Mouse (Mus musculus) large intestine, adult 2 months (tissue): ENCODE results near the gene Slc12a9. TPM values are rescaled to one million over a fixed set of nuclear protein-coding genes. Genes with fewer than 3 reads are reported as not detected.

Experiments used
- DNase-seq: peaks from one replicate; pipeline ENCODE4 v3.0.0-alpha.2; 2012; ENCODE audit warnings: low read depth, low spot score
- WGBS: fragments of 180-500 bp; shearing (Covaris S2); methylation state at CpG from one replicate; pipeline ENCODE4 v1.1.7; 2018; 5-methylcytosine and 5-hydroxymethylcytosine counted together
- polyA plus RNA-seq: library from polyadenylated mRNA; depleted of rRNA; stranded (reverse); fragments of >200 nt; gene quantifications from 2 replicates; pipeline ENCODE4 v1.2.3, GENCODE M21; 2012

Gene Slc12a9
- polyA plus RNA-seq, 1 experiment = 9.6 TPM

DNA sequence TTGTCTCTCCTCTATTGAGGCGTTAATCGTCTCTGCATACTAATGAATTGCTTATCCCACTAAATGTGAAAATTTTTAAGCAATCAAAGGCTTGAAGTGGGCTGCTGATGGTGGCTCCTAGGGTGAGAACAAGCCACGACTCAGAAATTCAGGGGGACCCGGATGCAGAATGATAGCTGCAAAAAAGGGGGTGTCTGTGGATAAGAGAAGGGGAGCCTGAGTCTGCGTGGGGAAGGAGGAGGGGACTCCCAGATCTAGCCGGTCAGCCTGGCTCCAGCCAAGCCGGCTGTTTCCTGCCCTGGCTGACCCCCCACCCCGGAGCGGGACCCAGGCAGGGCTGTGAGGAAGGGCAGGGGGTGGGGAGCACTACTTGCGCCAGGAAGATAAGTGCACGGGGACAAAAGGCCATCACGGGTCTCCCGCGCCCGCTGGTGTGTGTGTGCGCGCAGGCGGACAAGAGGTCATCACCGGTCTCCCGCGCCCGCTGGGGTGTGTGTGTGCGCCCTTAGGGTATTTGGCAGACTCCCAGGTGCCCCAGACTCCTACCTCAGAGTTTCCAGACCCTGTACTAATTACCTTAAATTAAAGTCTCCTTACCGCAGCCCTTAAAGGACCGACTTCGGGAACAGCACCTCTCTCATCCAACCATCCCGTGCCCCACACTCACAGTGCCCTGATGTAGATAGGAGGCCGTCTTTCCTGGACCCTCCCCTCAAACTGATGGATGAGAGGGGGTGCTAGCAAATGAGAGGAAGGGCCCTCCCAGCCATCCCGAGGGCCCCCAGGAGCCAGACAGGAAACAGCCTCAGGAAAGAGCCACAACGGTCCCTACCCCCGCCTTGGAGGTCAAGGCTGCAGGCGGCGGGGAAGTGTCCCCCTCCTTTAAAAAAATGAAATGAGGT, 15.3 kb upstream of the Slc12a9 start:
- WGBS = 7% methylated on average over 33 of the region's 33 CpGs
- DNase-seq = no peak

DNA sequence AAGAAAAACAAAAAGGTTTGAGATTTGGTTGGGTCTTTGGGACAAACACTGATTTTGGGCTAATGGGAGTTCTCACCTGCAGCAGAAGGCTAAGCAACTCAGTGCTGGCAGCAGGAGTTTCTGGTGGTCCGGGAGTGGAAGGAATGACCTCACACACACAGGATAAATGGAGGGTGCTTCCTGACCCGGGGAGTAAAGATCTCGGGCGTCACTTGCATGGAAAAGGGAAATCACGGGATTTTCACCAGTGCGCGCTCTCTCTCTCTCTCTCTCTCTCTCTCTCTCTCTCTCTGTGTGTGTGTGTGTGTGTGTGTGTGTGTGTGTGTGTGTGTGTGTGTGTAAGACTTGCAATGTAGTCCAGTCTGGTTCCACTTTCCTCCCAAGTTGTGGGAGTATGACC, 14.5 kb upstream of the Slc12a9 start:
- DNase-seq = no peak
- 25% methylated on average over 7 of the region's 7 CpGs for WGBS

DNA sequence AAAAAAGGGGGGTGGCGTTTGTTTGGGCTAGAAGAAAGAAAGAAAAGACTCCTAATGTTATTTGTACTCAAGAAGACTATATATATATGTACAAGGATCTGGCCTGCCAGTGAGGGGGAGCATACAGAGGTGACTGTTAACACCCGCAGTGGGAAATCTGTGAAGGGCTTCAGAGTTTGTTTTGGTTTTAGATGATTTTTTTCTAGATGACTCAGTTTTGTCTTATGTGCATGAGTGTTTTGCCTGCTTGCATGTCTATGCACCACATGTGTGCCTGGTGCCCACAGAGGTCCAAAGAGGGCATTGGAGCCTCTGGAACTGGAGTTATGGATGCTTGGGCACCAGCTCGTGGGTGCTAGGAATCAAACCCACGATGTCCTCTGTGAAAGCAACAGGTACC, 13.6 kb upstream of the Slc12a9 start:
- 45% methylated on average over 4 of the region's 4 CpGs for WGBS
- DNase-seq = no peak

DNA sequence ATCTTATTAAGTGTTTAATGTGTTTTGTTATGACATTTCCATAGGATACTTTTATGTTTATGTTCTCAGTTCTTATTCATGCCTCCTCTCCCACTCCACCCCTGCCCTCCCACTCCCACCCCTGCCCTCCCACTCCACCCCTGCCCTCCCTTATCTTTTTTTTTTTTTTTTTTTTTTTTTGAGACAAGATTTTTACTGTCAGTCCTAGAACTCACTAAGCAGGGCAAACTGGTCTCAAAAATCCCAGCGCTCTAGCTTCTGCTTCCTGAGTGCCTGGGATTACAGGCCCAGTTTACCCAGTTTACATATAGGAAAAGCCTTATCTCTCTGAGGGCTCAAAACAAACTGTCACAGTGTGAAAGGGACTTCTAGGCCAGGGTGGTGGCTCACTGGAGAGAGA, 13.0 kb upstream of the Slc12a9 start:
- WGBS = 22% methylated on average over 1 of the region's 1 CpGs
- no peak for DNase-seq

DNA sequence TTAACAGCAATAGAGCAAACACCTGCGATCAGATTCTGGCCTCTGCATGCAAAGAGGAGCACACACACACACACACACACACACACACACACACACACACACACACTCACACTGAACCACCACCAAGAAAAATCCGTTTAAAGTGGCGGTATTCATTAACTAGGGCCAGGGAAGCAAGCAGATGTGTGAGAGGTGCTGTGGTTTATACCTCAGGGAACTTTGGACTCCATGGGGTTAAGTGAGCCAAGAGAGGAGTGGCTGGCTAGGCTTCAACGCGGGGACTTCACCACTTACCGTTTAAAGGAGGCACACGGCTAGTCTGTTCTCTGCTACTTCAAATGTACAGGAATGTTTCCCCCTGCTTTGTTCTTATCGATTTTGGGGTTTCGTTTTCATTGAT, 12.4 kb upstream of the Slc12a9 start:
- peak; percentile 85 for DNase-seq
- 8% methylated on average over 9 of the region's 9 CpGs for WGBS

DNA sequence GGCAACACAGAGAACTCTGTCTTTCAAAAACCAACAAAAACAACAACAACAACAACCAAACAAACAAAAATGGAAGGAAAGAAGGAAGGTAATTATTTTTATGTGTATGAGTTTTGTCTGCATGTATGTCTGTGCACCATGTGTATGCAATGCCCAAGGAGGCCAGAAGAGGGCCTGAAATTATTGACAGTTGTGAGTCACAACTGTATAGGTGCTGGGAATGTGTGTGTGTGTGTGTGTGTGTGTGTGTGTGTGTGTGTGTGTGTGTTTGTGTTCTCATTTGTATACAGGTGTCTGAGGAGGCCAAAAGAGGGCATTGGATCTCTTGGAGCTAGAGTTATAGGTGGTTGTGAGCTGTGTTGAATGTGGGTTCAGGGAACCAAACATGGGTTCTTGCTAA, 10.5 kb upstream of the Slc12a9 start:
- no peak for DNase-seq

DNA sequence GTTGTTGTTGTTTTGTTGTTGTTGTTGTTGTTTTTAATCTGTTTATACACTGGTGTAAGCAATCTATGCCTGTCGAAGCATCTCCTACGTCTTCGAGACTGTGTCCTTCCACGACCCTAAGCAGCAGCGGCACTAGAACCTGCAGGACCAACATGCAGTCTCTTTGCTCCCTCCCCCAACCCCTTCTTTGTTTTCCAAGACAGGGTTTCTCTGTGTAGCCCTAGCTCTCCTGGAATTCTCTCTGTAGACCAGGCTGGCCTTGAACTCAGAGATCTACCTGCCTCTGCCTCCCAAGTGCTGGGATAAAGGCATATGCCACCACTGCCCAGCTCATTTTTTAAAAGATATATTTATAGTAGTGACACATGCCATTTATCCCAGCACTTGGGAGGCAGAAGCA, 10.0 kb upstream of the Slc12a9 start:
- WGBS = 97% methylated on average over 5 of the region's 5 CpGs
- no peak for DNase-seq

DNA sequence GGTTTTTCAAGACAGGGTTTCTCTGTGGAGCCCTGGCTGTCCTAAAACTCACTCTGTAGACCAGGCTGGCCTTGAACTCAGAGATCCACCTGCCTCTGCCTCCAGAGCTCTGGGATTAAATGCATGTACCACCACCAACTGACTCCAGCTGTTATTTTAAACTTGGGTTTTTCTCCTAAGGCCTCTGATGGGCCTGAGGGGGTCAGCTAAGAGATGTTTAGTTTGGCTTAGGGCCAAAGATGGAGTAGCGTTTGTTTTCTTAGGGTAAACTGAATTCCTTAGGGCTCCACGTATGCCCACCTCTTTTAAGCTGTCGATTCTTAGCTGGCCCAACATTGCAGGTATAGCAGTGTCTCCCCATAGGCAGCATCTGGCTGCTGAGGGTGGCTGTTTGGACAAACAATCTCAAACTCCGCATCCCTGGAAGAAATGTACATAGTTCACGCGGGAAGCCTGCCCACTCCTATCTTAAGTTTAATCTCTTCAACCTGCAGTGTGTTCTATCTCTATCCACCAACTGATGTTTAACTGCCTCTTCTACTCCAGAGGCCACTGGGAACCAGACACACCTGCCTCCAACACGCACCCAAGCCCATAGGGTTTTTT, 9.1 kb upstream of the Slc12a9 start:
- DNase-seq = no peak
- WGBS = 24% methylated on average over 7 of the region's 7 CpGs

- DNase-seq = no peak
Observed at GRCm38 (mm10) chr5:137340222-137340621, 6.8 kb upstream of the Slc12a9 start.

GRCm38 (mm10) chr5:137339290-137339979, 6.0 kb upstream of the Slc12a9 start:
- WGBS = 26% methylated on average over 22 of the region's 22 CpGs
- DNase-seq = no peak

More at GRCm38 (mm10) chr5:137340222-137340621, 6.8 kb upstream of the Slc12a9 start:
- WGBS = 76% methylated on average over 6 of the region's 6 CpGs

- WGBS = 1% methylated on average over 11 of the region's 11 CpGs
- DNase-seq = no peak
Observed at GRCm38 (mm10) chr5:137338663-137339289, 5.4 kb upstream of the Slc12a9 start.

DNA sequence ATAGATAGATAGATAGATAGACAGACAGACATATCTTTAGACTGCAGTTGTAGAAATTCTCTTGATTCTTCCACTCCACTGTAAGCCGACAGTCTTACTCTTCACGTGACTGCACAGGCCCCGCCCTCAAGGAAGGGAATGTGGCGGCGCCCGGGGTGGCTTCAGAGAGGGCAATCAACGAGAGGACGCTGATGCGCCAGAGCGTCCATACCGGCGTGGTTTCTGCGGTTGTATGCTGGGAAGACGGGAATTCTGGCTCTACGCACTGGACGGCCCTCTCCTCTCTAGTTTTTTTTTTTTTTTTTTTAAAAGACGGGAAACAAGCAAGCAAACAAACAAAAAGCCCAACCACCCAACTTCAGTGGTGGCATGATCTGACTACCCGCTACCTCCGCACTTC, 4.9 kb upstream of the Slc12a9 start:
- under 1% methylated on average over 19 of the region's 19 CpGs for WGBS
- DNase-seq = peak; percentile 90

DNA sequence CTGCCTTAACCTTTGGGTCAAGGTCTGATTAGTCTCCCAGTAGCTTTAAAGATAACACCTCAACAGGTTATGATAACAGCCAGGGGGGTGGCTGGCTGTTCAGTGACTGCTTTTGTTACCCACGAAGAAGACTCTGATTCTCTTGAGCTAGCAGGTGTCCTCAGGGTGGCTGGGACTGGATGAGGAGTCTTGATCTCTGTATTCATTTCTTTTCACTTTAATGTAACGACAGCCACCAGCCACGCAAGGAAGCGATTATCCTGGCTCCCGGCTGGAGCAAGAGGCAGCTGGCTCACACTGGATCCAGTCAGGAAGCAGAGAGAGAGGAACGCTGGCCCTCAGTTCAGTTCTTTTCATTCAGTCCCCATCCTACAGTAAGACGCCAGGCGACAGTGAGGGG, 3.8 kb upstream of the Slc12a9 start:
- WGBS = 66% methylated on average over 8 of the region's 8 CpGs
- no peak for DNase-seq

DNA sequence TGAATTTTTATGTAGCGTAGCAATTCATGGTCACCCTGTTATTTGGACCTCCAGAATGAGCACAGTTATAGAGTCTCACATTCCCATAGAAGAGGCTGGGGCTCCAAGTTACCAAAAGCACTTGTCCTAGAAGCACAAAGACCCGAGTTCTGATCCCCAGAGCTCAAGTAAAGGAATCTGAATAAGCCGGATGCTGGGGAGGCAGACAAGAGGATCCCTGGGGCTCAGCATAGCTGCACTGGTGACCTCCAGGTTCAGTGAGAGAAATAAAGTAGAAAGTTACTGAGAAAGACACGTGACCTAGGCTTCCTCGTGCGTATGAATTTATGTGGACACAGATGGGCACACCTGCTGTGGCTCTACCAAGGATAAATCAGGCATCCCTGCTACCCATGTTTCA, 1.7 kb upstream of the Slc12a9 start:
- DNase-seq = no peak
- 68% methylated on average over 6 of the region's 6 CpGs for WGBS

- WGBS = 27% methylated on average over 10 of the region's 10 CpGs
- DNase-seq = no peak
Observed at GRCm38 (mm10) chr5:137334317-137334716, 920 bp upstream of the Slc12a9 start.

- DNase-seq = no peak
- WGBS = 17% methylated on average over 15 of the region's 15 CpGs
Observed at GRCm38 (mm10) chr5:137332857-137333511, 413 bp downstream of the Slc12a9 start.

GRCm38 (mm10) chr5:137330910-137331309, 2.5 kb downstream of the Slc12a9 start:
- no peak for DNase-seq
- WGBS = 84% methylated on average over 7 of the region's 7 CpGs

DNA sequence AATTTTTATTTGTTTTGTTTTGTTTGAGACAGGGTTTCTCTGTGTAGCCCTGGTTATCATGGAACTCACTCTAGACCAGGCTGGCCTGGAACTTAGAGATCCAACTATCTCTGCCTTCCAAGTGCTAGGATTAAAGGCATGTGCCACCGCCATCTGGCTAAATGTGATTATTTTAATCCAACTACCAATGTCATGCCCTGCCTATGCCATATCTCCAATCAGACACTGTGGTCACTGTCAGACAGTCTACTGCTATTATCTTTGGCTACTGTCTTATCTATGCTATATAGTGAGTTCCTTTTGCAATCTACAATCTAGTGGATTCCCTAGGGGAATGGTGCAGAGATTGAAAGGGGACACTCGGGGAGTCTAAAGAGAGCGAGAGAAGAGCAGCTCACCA, 12.4 kb downstream of the Slc12a9 start:
- WGBS = 95% methylated on average over 3 of the region's 3 CpGs
- no peak for DNase-seq

DNA sequence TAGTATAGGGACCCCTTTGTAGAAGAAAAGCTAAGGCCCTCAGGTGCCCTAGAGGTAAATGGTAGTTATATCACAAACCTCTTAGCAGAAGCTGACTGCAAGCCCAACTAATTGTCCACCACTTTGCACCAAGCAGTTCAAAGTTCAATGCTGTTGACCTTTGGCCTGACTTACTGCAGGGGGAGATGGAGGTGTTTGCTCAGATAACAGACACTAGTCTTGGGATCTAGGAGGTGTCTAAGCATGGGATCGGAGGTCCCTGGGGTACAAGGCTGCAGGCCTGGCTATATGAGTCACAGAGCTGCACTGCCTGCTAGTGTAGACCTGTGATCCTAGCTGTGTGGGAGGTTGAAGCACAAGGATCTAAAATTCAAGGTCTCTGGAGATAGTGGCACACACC, 14.8 kb downstream of the Slc12a9 start:
- WGBS = 29% methylated on average over 1 of the region's 1 CpGs
- no peak for DNase-seq

GRCm38 (mm10) chr5:137317361-137317760, 16.0 kb downstream of the Slc12a9 start:
- 93% methylated on average over 8 of the region's 8 CpGs for WGBS
- no peak for DNase-seq
